Mouse (Mus musculus) left cerebral cortex, postnatal 14 days (tissue): Measurements from ENCODE around the gene Fh1. TPM values are rescaled to one million over a fixed set of nuclear protein-coding genes. Genes with fewer than 3 reads are reported as not detected.

Source experiments
- DNase-seq, 2 experiments: peaks; one replicate each; pipeline ENCODE4 v3.0.0; 2021 to 2022; ENCODE audit warnings: low spot score in 2 of 2, mixed read lengths in 1 of 2
- intact Hi-C: fragments of 180-260 bp; cut with DNase I; formaldehyde crosslinking; loops from one replicate; pipeline ENCODE4 v1.15.1; 2025
- total RNA-seq, 2 experiments: library from RNA; stranded (reverse); gene quantifications; 2 replicates each; pipeline ENCODE4 v1.2.3; 2021

The Fh1 gene
- total RNA-seq, 2 experiments from 2014 or later = 76.5 to 90.3 TPM

- intact Hi-C loops = no loop called here
- DNase-seq = no peak
Observed at GRCm38 (mm10) chr1:175630345-175630744, 4.9 kb upstream of the Fh1 start.

- intact Hi-C loops = loop anchor here (5.0 kb wide), 1 partner anchor 38 kb away; no protein-coding TSS in a partner anchor
- DNase-seq = no peak
Observed at GRCm38 (mm10) chr1:175629248-175629647, 3.8 kb upstream of the Fh1 start.

- intact Hi-C loops = loop anchor here (2.0 to 5.0 kb wide), 2 partner anchors 41 to 297 kb away; no protein-coding TSS in a partner anchor
- DNase-seq = peak; percentile 39 to 44
Observed at GRCm38 (mm10) chr1:175625990-175626692, 706 bp upstream of the Fh1 start.

GRCm38 (mm10) chr1:175623656-175624055 is 1.8 kb downstream of the Fh1 start:
- DNase-seq = no peak
- intact Hi-C loops = no loop called here

DNA sequence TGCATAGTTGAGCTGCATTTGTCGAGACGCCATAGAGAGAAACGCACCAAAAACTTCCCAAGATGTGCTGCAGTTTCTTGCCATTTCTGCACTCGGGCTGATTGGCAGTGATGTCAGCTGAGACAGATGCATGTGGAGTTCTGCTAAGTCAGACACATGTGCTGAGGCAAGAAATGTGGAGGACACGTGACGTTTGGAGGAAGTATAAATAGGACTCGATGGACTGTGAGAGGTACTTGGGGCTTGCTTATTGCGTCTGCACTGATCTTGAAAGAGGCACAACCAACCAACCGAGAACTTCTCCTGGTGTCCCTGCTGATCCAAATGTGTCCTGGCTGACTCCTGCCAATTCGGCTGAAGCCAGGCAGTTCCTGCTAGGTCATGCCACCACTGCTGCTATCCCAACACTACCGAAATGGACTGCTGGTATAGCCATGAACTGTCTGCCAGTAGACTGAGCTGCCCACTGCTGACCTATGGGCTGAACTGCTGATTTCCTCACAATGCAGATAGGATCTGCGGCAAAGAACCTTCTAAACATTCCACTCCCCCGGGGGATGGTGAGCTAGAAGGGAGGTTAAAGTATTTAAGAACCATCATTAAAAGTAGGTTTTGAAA is 5.5 kb downstream of the Fh1 start, which contains the start of gene Kmo:
Gene Kmo (plus strand): TSS at position 568 of the 618 bp plus-strand sequence.
- intact Hi-C loops = no loop called here
- DNase-seq = no peak

- no peak for DNase-seq
- intact Hi-C loops = no loop called here
Observed at GRCm38 (mm10) chr1:175614992-175615391, 10.4 kb downstream of the Fh1 start.

GRCm38 (mm10) chr1:175608708-175609107 is 16.7 kb downstream of the Fh1 start:
- intact Hi-C loops = no loop called here
- DNase-seq = no peak

- no peak for DNase-seq
Observed at GRCm38 (mm10) chr1:175607838-175608585, 17.4 kb downstream of the Fh1 start.

GRCm38 (mm10) chr1:175607308-175607707 is 18.1 kb downstream of the Fh1 start:
- no peak for DNase-seq
- intact Hi-C loops = no loop called here

More at GRCm38 (mm10) chr1:175607838-175608585, 17.4 kb downstream of the Fh1 start:
- intact Hi-C loops = no loop called here

DNA sequence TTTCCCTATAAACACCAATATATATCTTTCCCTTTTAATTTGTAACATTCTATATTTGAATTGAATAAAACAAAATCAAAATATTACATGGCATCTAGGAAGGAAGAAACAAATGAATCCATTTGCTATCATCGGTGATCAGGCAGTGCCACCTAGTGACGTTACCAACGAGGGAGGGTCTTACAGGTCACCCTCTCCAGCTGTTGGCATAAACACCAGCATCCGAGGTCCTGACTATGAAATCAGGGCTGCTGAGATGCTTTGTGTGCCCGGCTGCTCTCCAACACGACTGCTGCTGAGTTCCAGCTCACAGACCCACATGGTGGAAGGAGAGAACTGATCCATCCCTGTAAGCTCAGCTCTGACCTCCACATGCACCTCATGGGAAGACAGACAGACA is 22.0 kb downstream of the Fh1 start:
- intact Hi-C loops = loop anchor here (5.0 kb wide), 1 partner anchor 561 kb away; no protein-coding TSS in a partner anchor
- DNase-seq = peak in 1 of 2 experiments; percentile 18

- no peak for DNase-seq
- intact Hi-C loops = loop anchor here (5.0 kb wide), 1 partner anchor 560 kb away; no protein-coding TSS in a partner anchor
Observed at GRCm38 (mm10) chr1:175602231-175602630, 23.2 kb downstream of the Fh1 start.

- intact Hi-C loops = no loop called here
- DNase-seq = no peak
Observed at GRCm38 (mm10) chr1:175592832-175593231, 32.6 kb downstream of the Fh1 start.

- no peak for DNase-seq
- intact Hi-C loops = no loop called here
Observed at GRCm38 (mm10) chr1:175586656-175587055, 38.8 kb downstream of the Fh1 start.

DNA sequence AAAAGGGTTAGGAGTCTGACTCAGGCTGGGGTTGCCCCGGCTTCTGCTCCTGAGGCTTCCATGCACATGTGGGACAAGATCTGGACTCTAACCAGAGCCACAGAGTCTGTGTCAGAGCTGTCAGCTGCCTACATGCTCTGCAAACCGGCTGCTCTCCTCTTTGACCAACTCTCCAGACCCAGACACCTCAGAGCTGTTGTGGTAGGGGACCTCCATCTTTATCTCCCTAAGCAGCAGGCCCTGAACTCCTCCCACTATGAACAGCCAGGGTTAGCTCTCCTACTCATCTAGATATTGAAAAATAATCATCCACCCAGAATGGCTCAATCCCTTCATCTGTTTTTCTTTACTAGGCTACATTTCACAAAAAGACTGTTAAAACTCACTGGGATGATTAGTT is 40.2 kb downstream of the Fh1 start:
- intact Hi-C loops = no loop called here
- no peak for DNase-seq

- no peak for DNase-seq
- intact Hi-C loops = no loop called here
Observed at GRCm38 (mm10) chr1:175582799-175583198, 42.6 kb downstream of the Fh1 start.

DNA sequence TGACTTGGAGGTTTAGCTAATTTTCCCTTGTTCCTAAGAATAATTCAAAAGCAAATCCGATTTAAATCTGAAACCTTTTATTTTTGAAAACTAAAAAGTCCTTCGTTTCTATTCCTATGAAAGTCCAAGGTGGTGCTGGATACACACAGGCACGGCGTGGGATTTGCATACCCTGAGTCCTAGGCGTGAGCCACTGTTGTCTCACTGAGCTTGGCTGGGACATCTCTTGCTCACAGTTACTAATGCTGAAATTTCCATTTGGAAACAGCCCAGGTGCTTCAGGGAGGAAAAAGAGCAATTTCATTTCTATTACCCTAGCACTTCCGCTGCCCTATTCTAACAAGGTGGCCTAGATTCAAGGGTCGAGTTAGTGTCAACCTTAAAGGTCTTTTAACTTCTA is 45.1 kb downstream of the Fh1 start:
- no peak for DNase-seq
- intact Hi-C loops = no loop called here

GRCm38 (mm10) chr1:175579598-175580235 is 45.7 kb downstream of the Fh1 start:
- DNase-seq = peak; percentile 12 to 35
- intact Hi-C loops = no loop called here

DNA sequence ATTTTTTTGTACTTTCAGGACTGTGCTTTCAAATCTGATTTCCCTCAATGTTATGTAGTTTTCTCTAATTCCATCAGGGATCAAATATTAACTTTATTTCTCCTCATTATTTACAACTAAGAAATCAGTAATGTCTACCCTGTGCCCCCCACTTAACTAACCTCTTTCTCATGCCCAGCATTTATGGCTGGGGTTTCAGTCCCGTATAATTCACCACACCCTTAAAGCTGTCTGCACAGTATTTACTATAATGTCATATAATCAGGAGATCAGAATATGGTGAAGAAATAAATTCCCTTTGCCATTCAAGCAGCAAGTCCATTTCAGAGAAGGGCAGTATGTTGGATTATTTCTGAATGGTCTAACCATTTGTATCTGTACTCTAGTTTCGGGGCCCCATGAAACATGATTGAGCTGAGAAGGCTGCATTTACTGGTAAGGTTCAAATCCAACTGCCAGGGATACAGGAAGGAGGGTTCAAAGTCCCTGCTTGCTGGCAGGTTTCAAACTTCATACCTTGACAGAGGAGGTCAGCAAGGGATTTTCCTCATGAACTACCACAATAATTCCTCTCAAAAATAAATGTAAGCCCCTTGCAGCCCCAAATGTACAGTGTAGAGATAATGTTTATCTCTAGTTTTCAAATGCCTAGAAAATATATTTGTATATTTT is 46.9 kb downstream of the Fh1 start:
- intact Hi-C loops = no loop called here

GRCm38 (mm10) chr1:175574129-175574528 is 51.3 kb downstream of the Fh1 start:
- intact Hi-C loops = no loop called here
- DNase-seq = no peak

More for the DNA sequence above, 46.9 kb downstream of the Fh1 start:
- DNase-seq = no peak
